Mouse (Mus musculus): Measurements from ENCODE around the gene Msi2. TPM values are rescaled to one million over a fixed set of nuclear protein-coding genes. Genes with fewer than 3 reads are reported as not detected.

Msi2 gene
- total and polyA plus RNA-seq, 2 experiments: 6.4 to 10.8 TPM

GRCm38 (mm10) chr11:88337926-88338325 is 380.4 kb downstream of the Msi2 start:
- H3K4me3 ChIP-seq (ENCODE audit: insufficient read depth, low read depth, low read length): no peak overlapping the region
- WGBS: 97% methylated on average over 3 of the region's 3 CpGs
- H3K79me2 ChIP-seq (ENCODE audit: control insufficient read depth, insufficient read depth, low read length): no peaks in the 10 kb centered on the region
- TF ChIP-seq POLR2A (IDR thresholded peaks at IDR 0.05; ENCODE audit: extremely low read depth, insufficient read depth, low read length) (no peak), CTCF (IDR thresholded peaks at IDR 0.05; ENCODE audit: low read depth, low read length) (no peak)
- DNase-seq (ENCODE audit: extremely low read depth, low read depth, low spot score): no peak
- H3K27ac ChIP-seq (replicated peaks; ENCODE audit: insufficient read depth, low read depth, low read length): no peak overlapping the region
- H3K36me3 ChIP-seq (ENCODE audit: control insufficient read depth, insufficient read depth, low read length): no peaks in the 10 kb centered on the region
- H3K9ac ChIP-seq (ENCODE audit: low read depth, low read length): no peak overlapping the region
- no peaks in the 10 kb centered on the region for H3K27me3 ChIP-seq (ENCODE audit: control insufficient read depth, insufficient read depth, low read length)
- no peaks in the 10 kb centered on the region for H3K4me1 ChIP-seq (ENCODE audit: control insufficient read depth, insufficient read depth, low read length)

GRCm38 (mm10) chr11:88334893-88335292 is 383.4 kb downstream of the Msi2 start:
- TF ChIP-seq POLR2A (IDR thresholded peaks at IDR 0.05; ENCODE audit: extremely low read depth, insufficient read depth, low read length): no peak
- no peak for TF ChIP-seq CTCF (IDR thresholded peaks at IDR 0.05; ENCODE audit: low read depth, low read length)
- 73% methylated on average over 5 of the region's 5 CpGs for WGBS

GRCm38 (mm10) chr11:88332309-88332934 is 385.9 kb downstream of the Msi2 start:
- H3K36me3 ChIP-seq (ENCODE audit: control insufficient read depth, insufficient read depth, low read length): no peaks in the 10 kb centered on the region
- WGBS: 91% methylated on average over 8 of the region's 8 CpGs
- no peak for DNase-seq (ENCODE audit: extremely low read depth, low read depth, low spot score)
- no peaks in the 10 kb centered on the region for H3K4me1 ChIP-seq (ENCODE audit: control insufficient read depth, insufficient read depth, low read length)
- H3K79me2 ChIP-seq (ENCODE audit: control insufficient read depth, insufficient read depth, low read length): no peaks in the 10 kb centered on the region
- no peak overlapping the region for H3K27ac ChIP-seq (replicated peaks; ENCODE audit: insufficient read depth, low read depth, low read length)
- TF ChIP-seq CTCF (IDR thresholded peaks at IDR 0.05; ENCODE audit: low read depth, low read length) (no peak), POLR2A (IDR thresholded peaks at IDR 0.05; ENCODE audit: extremely low read depth, insufficient read depth, low read length) (no peak)
- H3K4me3 ChIP-seq (ENCODE audit: insufficient read depth, low read depth, low read length): no peak overlapping the region
- H3K27me3 ChIP-seq (ENCODE audit: control insufficient read depth, insufficient read depth, low read length): peaks cover 9% of the 10 kb centered on the region; the same call in 1 of the 2 replicates
- no peak overlapping the region for H3K9ac ChIP-seq (ENCODE audit: low read depth, low read length)

More at GRCm38 (mm10) chr11:88334893-88335292, 383.4 kb downstream of the Msi2 start:
- peaks cover 2% of the 10 kb centered on the region; the same call in 1 of the 2 replicates for H3K27me3 ChIP-seq (ENCODE audit: control insufficient read depth, insufficient read depth, low read length)
- no peak overlapping the region for H3K4me3 ChIP-seq (ENCODE audit: insufficient read depth, low read depth, low read length)
- H3K79me2 ChIP-seq (ENCODE audit: control insufficient read depth, insufficient read depth, low read length): no peaks in the 10 kb centered on the region
- H3K4me1 ChIP-seq (ENCODE audit: control insufficient read depth, insufficient read depth, low read length): no peaks in the 10 kb centered on the region
- DNase-seq (ENCODE audit: extremely low read depth, low read depth, low spot score): no peak
- H3K36me3 ChIP-seq (ENCODE audit: control insufficient read depth, insufficient read depth, low read length): no peaks in the 10 kb centered on the region
- no peak overlapping the region for H3K9ac ChIP-seq (ENCODE audit: low read depth, low read length)
- H3K27ac ChIP-seq (replicated peaks; ENCODE audit: insufficient read depth, low read depth, low read length): no peak overlapping the region

- Histone ChIP-seq H3K9ac (ENCODE audit: low read depth, low read length) (no peak overlapping the region), H3K79me2 (ENCODE audit: control insufficient read depth, insufficient read depth, low read length) (no peaks in the 10 kb centered on the region), H3K4me1 (ENCODE audit: control insufficient read depth, insufficient read depth, low read length) (no peaks in the 10 kb centered on the region), H3K4me3 (ENCODE audit: insufficient read depth, low read depth, low read length) (no peak overlapping the region), H3K27me3 (ENCODE audit: control insufficient read depth, insufficient read depth, low read length) (peaks cover 9% of the 10 kb centered on the region; the same call in 1 of the 2 replicates), H3K27ac (replicated peaks; ENCODE audit: insufficient read depth, low read depth, low read length) (no peak overlapping the region), H3K36me3 (ENCODE audit: control insufficient read depth, insufficient read depth, low read length) (no peaks in the 10 kb centered on the region)
- no peak for DNase-seq (ENCODE audit: extremely low read depth, low read depth, low spot score)
- 94% methylated on average over 8 of the region's 8 CpGs for WGBS
- TF ChIP-seq POLR2A (IDR thresholded peaks at IDR 0.05; ENCODE audit: extremely low read depth, insufficient read depth, low read length): no peak
- TF ChIP-seq CTCF (IDR thresholded peaks at IDR 0.05; ENCODE audit: low read depth, low read length): no peak
Observed at GRCm38 (mm10) chr11:88331722-88332121, 386.6 kb downstream of the Msi2 start.

GRCm38 (mm10) chr11:88330799-88331198 is 387.5 kb downstream of the Msi2 start:
- H3K36me3 ChIP-seq (ENCODE audit: control insufficient read depth, insufficient read depth, low read length): no peaks in the 10 kb centered on the region
- 53% methylated on average over 11 of the region's 11 CpGs for WGBS
- no peak overlapping the region for H3K27ac ChIP-seq (replicated peaks; ENCODE audit: insufficient read depth, low read depth, low read length)
- no peak overlapping the region for H3K9ac ChIP-seq (ENCODE audit: low read depth, low read length)
- no peak overlapping the region for H3K4me3 ChIP-seq (ENCODE audit: insufficient read depth, low read depth, low read length)
- H3K27me3 ChIP-seq (ENCODE audit: control insufficient read depth, insufficient read depth, low read length): peaks cover 9% of the 10 kb centered on the region; the same call in 1 of the 2 replicates
- no peak for DNase-seq (ENCODE audit: extremely low read depth, low read depth, low spot score)
- no peaks in the 10 kb centered on the region for H3K4me1 ChIP-seq (ENCODE audit: control insufficient read depth, insufficient read depth, low read length)
- no peaks in the 10 kb centered on the region for H3K79me2 ChIP-seq (ENCODE audit: control insufficient read depth, insufficient read depth, low read length)
- TF ChIP-seq CTCF (IDR thresholded peaks at IDR 0.05; ENCODE audit: low read depth, low read length) (no peak), POLR2A (IDR thresholded peaks at IDR 0.05; ENCODE audit: extremely low read depth, insufficient read depth, low read length) (no peak)
